Mouse (Mus musculus): ENCODE data around the gene Cep19.
A peak's percentile ranks its signal among the peaks of the same experiment; 100 is the strongest.

Cep19 gene

DNA sequence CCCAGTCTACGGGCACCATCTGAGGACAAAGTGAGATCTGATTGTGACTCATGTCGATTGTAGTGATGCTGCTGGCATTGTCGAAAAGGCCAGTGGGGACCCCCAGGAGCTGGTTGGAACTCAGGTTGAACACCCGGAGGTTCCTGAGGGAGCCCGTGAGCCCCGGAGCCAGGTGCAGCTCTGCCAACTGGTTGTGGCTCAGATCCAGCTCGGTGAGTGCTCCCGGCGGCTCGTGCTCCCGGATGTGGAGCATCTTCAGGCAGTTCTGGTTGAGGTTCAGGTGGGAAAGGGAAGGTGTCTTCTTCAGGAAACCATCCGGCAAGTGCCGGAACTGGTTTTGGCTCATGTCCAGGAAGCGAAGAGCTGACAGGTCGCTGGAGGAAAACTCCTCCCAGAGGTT, 44.2 kb downstream of the Cep19 start:
- no peak for DNase-seq (ENCODE audit: low read depth, low spot score)

DNA sequence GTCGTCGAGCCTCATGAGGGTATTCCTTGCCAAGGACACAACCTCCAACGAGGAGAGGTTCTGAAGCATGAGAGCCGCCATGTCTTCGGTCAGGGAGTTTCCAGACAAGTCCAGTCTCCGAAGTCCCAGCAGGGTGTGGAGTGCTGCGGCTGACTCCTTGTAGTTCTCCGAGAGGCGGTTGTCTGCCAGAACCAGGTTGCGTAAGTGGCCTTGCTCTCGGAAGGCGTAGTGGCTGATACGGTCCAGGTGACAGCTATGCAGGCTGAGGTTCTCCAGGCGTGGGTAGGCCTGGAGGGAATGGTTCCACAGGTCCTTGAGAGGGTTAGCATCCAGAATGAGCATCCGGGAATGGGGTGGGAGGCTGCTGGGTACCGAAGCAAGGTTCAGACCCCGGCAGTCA, 45.0 kb downstream of the Cep19 start:
- DNase-seq (ENCODE audit: low read depth, low spot score), result no peak

DNA sequence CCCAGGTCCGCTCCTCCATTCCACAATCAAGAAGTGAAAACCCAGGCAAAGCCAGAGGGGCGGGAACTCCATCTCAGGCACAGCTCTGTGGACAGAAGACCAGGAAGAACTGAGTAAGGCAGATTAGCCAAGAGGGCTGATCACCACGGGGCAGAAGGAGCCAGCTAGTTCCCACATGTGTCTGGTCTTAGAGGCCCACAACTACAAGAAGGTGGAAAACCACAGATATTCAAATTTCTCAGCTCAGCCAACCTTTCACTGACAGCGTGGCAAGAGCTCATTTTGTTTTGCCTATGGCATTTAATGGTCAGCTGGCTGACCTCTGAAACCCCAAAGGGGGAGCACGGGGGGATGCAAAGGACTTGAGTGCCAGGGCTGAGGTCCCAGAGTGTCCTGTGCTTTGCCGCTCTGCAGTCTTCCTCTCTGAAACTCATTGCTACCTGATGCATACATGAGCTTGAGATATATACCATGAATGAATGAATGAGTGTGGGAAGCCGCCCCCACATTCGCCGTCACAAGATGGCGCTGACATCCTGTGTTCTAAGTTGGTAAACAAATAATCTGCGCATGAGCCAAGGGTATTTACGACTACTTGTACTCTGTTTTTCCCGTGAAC, 48.1 kb downstream of the Cep19 start:
- DNase-seq (ENCODE audit: low read depth, low spot score), result peak; percentile 20

DNA sequence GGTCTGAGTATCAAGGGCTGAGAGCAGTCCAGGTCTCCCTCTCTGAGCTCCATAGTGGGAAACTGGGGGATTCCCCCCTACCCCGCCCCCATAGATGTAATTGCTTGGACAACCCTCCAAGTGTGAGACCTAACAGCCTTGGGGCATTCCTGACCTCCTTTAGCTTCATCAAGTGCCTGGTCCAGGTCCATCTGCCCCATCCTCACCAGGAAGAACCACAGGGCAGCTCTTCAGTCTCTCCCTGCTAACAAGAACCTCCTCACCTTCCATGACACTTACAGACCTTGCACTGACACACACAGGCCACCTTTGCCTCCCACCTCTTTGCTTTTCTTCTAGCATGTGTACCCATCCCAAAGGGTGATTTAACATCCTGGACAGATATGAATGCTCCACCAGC, 54.4 kb downstream of the Cep19 start:
- DNase-seq (ENCODE audit: low read depth, low spot score), result no peak

DNA sequence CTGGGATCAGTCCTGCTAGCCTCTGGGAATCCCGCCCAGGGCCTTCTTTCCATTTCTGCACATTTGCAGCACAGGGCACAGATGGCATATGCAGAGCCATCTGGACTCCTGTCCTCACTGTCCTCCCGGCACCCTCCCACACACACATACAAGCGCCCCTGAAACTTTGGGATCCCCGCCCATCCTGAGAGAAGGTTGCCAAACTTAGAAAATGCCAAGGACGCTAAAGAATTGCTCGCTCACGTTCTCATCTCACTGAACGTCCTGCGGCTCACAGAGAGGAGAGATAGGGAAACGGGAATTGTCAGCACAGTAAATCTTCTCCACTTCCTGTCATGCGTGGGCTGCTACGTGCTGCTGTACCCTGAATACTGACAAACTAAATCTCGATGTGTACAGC, 54.8 kb downstream of the Cep19 start:
- no peak for DNase-seq (ENCODE audit: low read depth, low spot score)

DNA sequence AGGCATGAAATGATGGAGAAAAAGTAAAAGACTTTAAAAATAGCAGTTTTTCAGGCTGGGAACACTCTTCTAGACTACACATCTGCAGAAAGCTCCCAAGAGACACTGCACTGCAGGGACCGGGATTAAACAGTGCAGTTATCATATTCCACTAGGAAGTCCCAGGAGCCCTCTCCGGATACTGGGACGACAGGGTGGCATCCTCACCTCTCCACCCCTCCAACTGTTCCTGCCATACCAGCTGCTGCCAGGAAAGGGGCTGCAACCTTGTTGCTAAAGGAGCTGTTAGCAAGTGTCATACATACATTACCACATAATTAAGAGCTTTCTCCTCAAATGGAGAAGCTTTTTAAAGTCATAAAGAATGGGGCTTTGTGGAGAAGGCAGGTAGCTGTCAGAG, 57.1 kb downstream of the Cep19 start:
- DNase-seq (ENCODE audit: low read depth, low spot score), result no peak

DNA sequence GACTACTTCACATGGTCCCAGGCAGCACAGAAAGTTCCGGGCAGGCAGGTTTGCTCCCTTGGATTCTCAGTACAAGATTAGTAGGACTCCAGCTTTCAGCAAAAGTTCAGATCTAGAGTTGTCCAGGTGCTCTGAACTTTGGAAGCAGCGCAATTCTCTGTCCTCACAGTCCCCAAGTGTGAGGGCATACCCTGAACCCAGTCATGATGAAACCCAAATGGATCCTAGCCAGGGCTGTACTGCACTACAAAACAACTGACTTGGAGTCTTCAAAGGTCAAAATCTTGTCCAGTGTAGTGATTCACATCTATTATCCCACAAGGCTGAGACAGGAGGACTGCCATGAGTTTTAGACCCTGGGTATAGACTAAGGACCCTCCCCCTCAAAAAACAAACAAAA, 57.8 kb downstream of the Cep19 start:
- no peak for DNase-seq (ENCODE audit: low read depth, low spot score)

Measured in CD4-positive, CD25-positive, alpha-beta regulatory T cell, adult 2 months (primary cell).